Mouse (Mus musculus) MEL (cell line): ENCODE measurements around the gene Slk. TPM values are rescaled to one million over a fixed set of nuclear protein-coding genes. Genes with fewer than 3 reads are reported as not detected.

ENCODE experiments used
- DNase-seq: peaks from one replicate; pipeline ENCODE4 v3.0.0; 2011; ENCODE audit warnings: low read depth, low spot score
- H3K27ac ChIP-seq: 2 replicates; pipeline ENCODE4 v1.5.1; 2012; ENCODE audit warnings: low read depth, mild to moderate bottlenecking, control low read depth, low read length, moderate library complexity; ENCODE audit not compliant: control insufficient read depth
- H3K27me3 ChIP-seq, 2 experiments: fragments of 150-350 bp in 1 of 2; sonication (generic) in 1 of 2; 2 replicates each; pipeline ENCODE4 v1.6.1; 2012; ENCODE audit warnings: low read length in 2 of 2, mild to moderate bottlenecking in 2 of 2, improper control_type of control experiment in 1 of 2, moderate library complexity in 1 of 2; ENCODE audit not compliant: insufficient read depth in 2 of 2, control insufficient read depth in 1 of 2
- H3K36me3 ChIP-seq, 2 experiments: 2 replicates each; pipeline ENCODE4 v1.6.1; 2012 to 2014; ENCODE audit warnings: low read length in 2 of 2, improper control_type of control experiment in 1 of 2, inconsistent platforms in 1 of 2, mild to moderate bottlenecking in 1 of 2; ENCODE audit not compliant: insufficient read depth in 2 of 2, control insufficient read depth in 1 of 2
- H3K4me1 ChIP-seq, 2 experiments: fragments of 150-350 bp in 1 of 2; sonication (generic) in 1 of 2; 2 replicates each; pipeline ENCODE4 v1.6.1; 2012; ENCODE audit warnings: low read length in 2 of 2, improper control_type of control experiment in 1 of 2, mild to moderate bottlenecking in 1 of 2; ENCODE audit not compliant: insufficient read depth in 2 of 2, control insufficient read depth in 1 of 2
- H3K4me3 ChIP-seq, 2 experiments: fragments of 150-350 bp in 1 of 2; sonication (generic) in 1 of 2; 2 replicates each; pipeline ENCODE4 v1.5.1; 2012; ENCODE audit warnings: low read depth in 2 of 2, low read length in 2 of 2, mild to moderate bottlenecking in 2 of 2, moderate library complexity in 2 of 2, control low read depth in 1 of 2, improper control_type of control experiment in 1 of 2; ENCODE audit not compliant: control insufficient read depth in 1 of 2, insufficient read depth in 1 of 2
- H3K79me2 ChIP-seq: 2 replicates; pipeline ENCODE4 v1.6.1; 2012; ENCODE audit warnings: mild to moderate bottlenecking, low read length, moderate library complexity; ENCODE audit not compliant: control insufficient read depth, poor library complexity, insufficient read depth
- H3K9ac ChIP-seq: 2 replicates; pipeline ENCODE4 v1.6.1; 2012; ENCODE audit warnings: low read depth, mild to moderate bottlenecking, control low read depth, low read length, moderate library complexity; ENCODE audit not compliant: control insufficient read depth, poor library complexity, severe bottlenecking
- H3K9me3 ChIP-seq: fragments of 150-350 bp; sonication (generic); replicated peaks from 2 replicates; pipeline ENCODE4 v1.6.1; 2012; ENCODE audit warnings: mild to moderate bottlenecking, low read length, improper control_type of control experiment, moderate library complexity; ENCODE audit not compliant: insufficient read depth
- BHLHE40 ChIP-seq: IDR thresholded peaks from 2 replicates; pipeline ENCODE4 v1.6.1; 2012; ENCODE audit warnings: low read depth, mild to moderate bottlenecking, inconsistent platforms, low read length, improper control_type of control experiment, borderline replicate concordance
- CHD1 ChIP-seq: IDR thresholded peaks from 2 replicates; pipeline ENCODE4 v1.6.1; 2012; ENCODE audit warnings: low read depth, mild to moderate bottlenecking, inconsistent platforms, low read length, improper control_type of control experiment
- ELF1 ChIP-seq: IDR thresholded peaks from 2 replicates; pipeline ENCODE4 v1.6.1; 2014; ENCODE audit warnings: low read depth, mild to moderate bottlenecking, inconsistent platforms, low read length, improper control_type of control experiment, moderate library complexity
- JUND ChIP-seq: IDR thresholded peaks from 2 replicates; pipeline ENCODE4 v1.6.1; 2011; ENCODE audit warnings: low read depth, mild to moderate bottlenecking, improper control_type of control experiment, low read length
- KAT2A ChIP-seq: conservative IDR thresholded peaks from 2 replicates; pipeline ENCODE4 v1.6.1; 2012; ENCODE audit warnings: low read depth, low read length, improper control_type of control experiment, inconsistent platforms
- MAFK ChIP-seq: IDR thresholded peaks from 2 replicates; pipeline ENCODE4 v1.6.1; 2011; ENCODE audit warnings: low read depth, mild to moderate bottlenecking, low read length, improper control_type of control experiment, borderline replicate concordance
- MAX ChIP-seq: IDR thresholded peaks from 2 replicates; pipeline ENCODE4 v1.6.1; 2011; ENCODE audit warnings: low read length, improper control_type of control experiment
- MAZ ChIP-seq: IDR thresholded peaks from 2 replicates; pipeline ENCODE4 v1.6.1; 2012; ENCODE audit warnings: low read depth, mild to moderate bottlenecking, inconsistent platforms, low read length, improper control_type of control experiment
- MXI1 ChIP-seq: IDR thresholded peaks from 2 replicates; pipeline ENCODE4 v1.6.1; 2011; ENCODE audit warnings: mild to moderate bottlenecking, low read depth, low read length, improper control_type of control experiment
- MYB ChIP-seq: IDR thresholded peaks from 2 replicates; pipeline ENCODE4 v1.6.1; 2011; ENCODE audit warnings: mild to moderate bottlenecking, low read depth, low read length, improper control_type of control experiment
- NRF1 ChIP-seq: IDR thresholded peaks from 2 replicates; pipeline ENCODE4 v1.6.1; 2014; ENCODE audit warnings: low read depth, mild to moderate bottlenecking, inconsistent platforms, low read length, improper control_type of control experiment, moderate library complexity; ENCODE audit not compliant: poor library complexity, insufficient read depth, severe bottlenecking
- POLR2A ChIP-seq, 2 experiments: IDR thresholded peaks; 2 replicates each; pipeline ENCODE4 v1.6.1; 2011 to 2012; ENCODE audit warnings: low read length in 2 of 2, mild to moderate bottlenecking in 2 of 2, control low read depth in 1 of 2, improper control_type of control experiment in 1 of 2, low read depth in 1 of 2, moderate library complexity in 1 of 2; ENCODE audit not compliant: control insufficient read depth in 1 of 2, insufficient read depth in 1 of 2, poor library complexity in 1 of 2
- POLR2AphosphoS5 ChIP-seq: IDR thresholded peaks from 2 replicates; pipeline ENCODE4 v1.6.1; 2012; ENCODE audit warnings: low read depth, borderline replicate concordance, mild to moderate bottlenecking, inconsistent platforms, low read length, moderate library complexity, mixed read lengths
- RAD21 ChIP-seq: IDR thresholded peaks from 2 replicates; pipeline ENCODE4 v1.6.1; 2011; ENCODE audit warnings: mild to moderate bottlenecking, low read depth, low read length, improper control_type of control experiment
- SIN3A ChIP-seq: IDR thresholded peaks from 2 replicates; pipeline ENCODE4 v1.6.1; 2012; ENCODE audit warnings: low read length, improper control_type of control experiment, inconsistent platforms
- SMC3 ChIP-seq: IDR thresholded peaks from 2 replicates; pipeline ENCODE4 v1.6.1; 2011; ENCODE audit warnings: low read depth, low read length, improper control_type of control experiment
- UBTF ChIP-seq: IDR thresholded peaks from 2 replicates; pipeline ENCODE4 v1.6.1; 2012; ENCODE audit warnings: low read depth, mild to moderate bottlenecking, inconsistent platforms, low read length, improper control_type of control experiment, moderate library complexity, borderline replicate concordance; ENCODE audit not compliant: insufficient read depth
- USF1 ChIP-seq: IDR thresholded peaks from 2 replicates; pipeline ENCODE4 v1.6.1; 2014; ENCODE audit warnings: low read depth, mild to moderate bottlenecking, inconsistent platforms, low read length, improper control_type of control experiment, moderate library complexity
- ZMIZ1 ChIP-seq: IDR thresholded peaks from 2 replicates; pipeline ENCODE4 v1.6.1; 2012; ENCODE audit warnings: low read depth, mild to moderate bottlenecking, inconsistent platforms, low read length, improper control_type of control experiment, moderate library complexity
- ZNF384 ChIP-seq: IDR thresholded peaks from 2 replicates; pipeline ENCODE4 v1.6.1; 2012; ENCODE audit warnings: low read depth, mild to moderate bottlenecking, inconsistent platforms, low read length, improper control_type of control experiment
- polyA plus RNA-seq, 2 experiments: library from polyadenylated mRNA; stranded (reverse) in 1 of 2; unstranded in 1 of 2; fragments of >175 nt in 1 of 2; fragments of >200 nt in 1 of 2; gene quantifications; 2 replicates each; pipeline versions ENCODE4 v1.2.1 to v1.2.4; 2012; ENCODE audit warnings: low replicate concordance in 2 of 2, low read depth in 1 of 2; ENCODE audit not compliant: insufficient read length in 2 of 2, insufficient read depth in 1 of 2, missing spikeins in 1 of 2
- total RNA-seq: library from RNA; depleted of rRNA; stranded (reverse); fragments of 300-350 nt; gene quantifications from 2 replicates; pipeline ENCODE4 v1.2.3, GENCODE M21; 2012

Slk gene
- total and polyA plus RNA-seq, 3 experiments: 65.0 to 103 (median 88.2) TPM

DNA sequence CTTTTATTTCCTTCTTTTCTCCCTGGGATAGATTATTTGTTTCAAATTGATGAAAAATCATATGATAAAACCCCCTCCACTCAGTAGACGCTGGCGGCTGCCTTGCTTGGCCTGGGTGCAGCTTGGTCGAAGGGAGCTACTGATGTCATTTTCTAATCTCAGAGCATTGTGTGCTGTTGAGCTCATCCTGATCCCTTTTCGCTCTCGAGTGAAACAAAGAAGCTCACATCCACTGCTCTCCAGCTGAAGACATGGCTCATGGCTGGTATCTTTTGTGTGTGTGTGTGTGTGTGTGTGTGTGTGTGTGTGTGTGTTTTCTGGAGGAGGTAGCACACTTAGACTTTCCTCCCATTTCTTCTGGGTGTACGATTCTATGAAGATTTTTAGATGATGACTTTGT is 66.1 kb downstream of the Slk start:
- DNase-seq: no peak
- no peak for TF ChIP-seq MXI1
- TF ChIP-seq BHLHE40: no peak
- no peak for TF ChIP-seq RAD21
- no peak for TF ChIP-seq POLR2AphosphoS5
- TF ChIP-seq SIN3A: no peak
- TF ChIP-seq JUND: no peak
- Histone ChIP-seq H3K27me3 (no peaks in the 10 kb centered on the region), H3K4me3 (no peak overlapping the region), H3K79me2 (no peaks in the 10 kb centered on the region), H3K9ac (no peak overlapping the region), H3K27ac (no peak overlapping the region), H3K36me3 (peaks cover 0 to 23% of the 10 kb centered on the region in 2 experiments; a peak in 2 of 4 replicates), H3K9me3 (no peaks in the 10 kb centered on the region), H3K4me1 (no peaks in the 10 kb centered on the region)

DNA sequence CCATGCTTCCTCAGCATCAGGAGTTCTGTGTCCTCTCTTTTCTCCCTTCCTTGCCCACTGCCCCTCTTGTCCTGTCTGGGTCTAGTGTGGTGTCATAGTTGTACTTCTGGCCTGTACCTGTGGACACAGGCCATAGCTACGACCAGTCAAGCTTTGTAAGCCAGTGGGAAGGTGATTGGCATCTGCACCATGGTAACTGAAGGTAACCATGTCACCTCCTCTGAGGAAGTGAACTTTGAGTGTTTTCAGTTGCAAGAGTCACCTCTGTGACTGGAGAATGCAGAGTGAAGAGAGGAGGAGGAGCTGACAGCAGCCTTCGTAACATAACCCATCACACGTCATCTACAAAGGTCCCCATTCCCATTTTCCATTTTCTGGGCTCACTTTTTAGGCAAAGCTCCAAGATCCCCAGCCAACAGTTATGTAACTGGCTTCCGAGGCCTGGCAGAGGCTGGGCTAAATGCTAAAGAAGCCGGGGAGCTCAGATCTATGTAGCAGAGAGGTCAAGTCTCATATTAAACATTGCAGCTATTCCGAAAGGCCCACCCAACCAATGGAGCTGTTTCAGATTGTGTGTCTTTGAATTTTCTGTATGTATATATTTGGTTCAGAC is 67.1 kb downstream of the Slk start:
- DNase-seq: no peak
- no peaks in the 10 kb centered on the region for H3K27me3 ChIP-seq
- peaks cover 0 to 19% of the 10 kb centered on the region in 2 experiments; a peak in 2 of 4 replicates for H3K36me3 ChIP-seq
- no peak overlapping the region for H3K4me3 ChIP-seq
- no peaks in the 10 kb centered on the region for H3K9me3 ChIP-seq
- H3K4me1 ChIP-seq: no peaks in the 10 kb centered on the region
- no peak overlapping the region for H3K9ac ChIP-seq
- TF ChIP-seq MYB: no peak
- no peak for TF ChIP-seq JUND
- no peak for TF ChIP-seq RAD21
- no peak for TF ChIP-seq POLR2A (IDR thresholded peaks at IDR 0.05; ENCODE audit: control insufficient read depth in 1 of 2, insufficient read depth in 1 of 2, low read depth in 1 of 2, low read length in 2 of 2, poor library complexity in 1 of 2)
- no peak for TF ChIP-seq UBTF
- TF ChIP-seq SIN3A: no peak
- TF ChIP-seq KAT2A: no peak
- no peak for TF ChIP-seq MAFK
- TF ChIP-seq ELF1: no peak
- no peak for TF ChIP-seq MAZ
- TF ChIP-seq CHD1: no peak
- TF ChIP-seq USF1: no peak
- no peak for TF ChIP-seq MAX
- no peak for TF ChIP-seq NRF1
- TF ChIP-seq SMC3: no peak
- no peak for TF ChIP-seq ZNF384
- TF ChIP-seq ZMIZ1: no peak
- TF ChIP-seq, all 39 proteins: peak for 0
- no peak overlapping the region for H3K27ac ChIP-seq
- no peaks in the 10 kb centered on the region for H3K79me2 ChIP-seq
